Mouse (Mus musculus) left cerebral cortex, postnatal 10 days (tissue): ENCODE data around the gene Zfhx3. TPM values are rescaled to one million over a fixed set of nuclear protein-coding genes. Genes with fewer than 3 reads are reported as not detected.

Experiments used
- DNase-seq, 2 experiments: peaks; one replicate each; pipeline ENCODE4 v3.0.0; 2021 to 2022; ENCODE audit warnings: low spot score in 2 of 2, mixed read lengths in 1 of 2; ENCODE audit errors: extremely low spot score in 1 of 2
- intact Hi-C: fragments of 180-260 bp; cut with DNase I; formaldehyde crosslinking; loops from one replicate; pipeline ENCODE4 v1.15.1; 2025
- total RNA-seq, 2 experiments: library from RNA; stranded (reverse); gene quantifications; 2 replicates each; pipeline ENCODE4 v1.2.3; 2021

Zfhx3 gene
- total RNA-seq, 2 experiments from 2014 or later, result 3.9 to 4.4 TPM

DNA sequence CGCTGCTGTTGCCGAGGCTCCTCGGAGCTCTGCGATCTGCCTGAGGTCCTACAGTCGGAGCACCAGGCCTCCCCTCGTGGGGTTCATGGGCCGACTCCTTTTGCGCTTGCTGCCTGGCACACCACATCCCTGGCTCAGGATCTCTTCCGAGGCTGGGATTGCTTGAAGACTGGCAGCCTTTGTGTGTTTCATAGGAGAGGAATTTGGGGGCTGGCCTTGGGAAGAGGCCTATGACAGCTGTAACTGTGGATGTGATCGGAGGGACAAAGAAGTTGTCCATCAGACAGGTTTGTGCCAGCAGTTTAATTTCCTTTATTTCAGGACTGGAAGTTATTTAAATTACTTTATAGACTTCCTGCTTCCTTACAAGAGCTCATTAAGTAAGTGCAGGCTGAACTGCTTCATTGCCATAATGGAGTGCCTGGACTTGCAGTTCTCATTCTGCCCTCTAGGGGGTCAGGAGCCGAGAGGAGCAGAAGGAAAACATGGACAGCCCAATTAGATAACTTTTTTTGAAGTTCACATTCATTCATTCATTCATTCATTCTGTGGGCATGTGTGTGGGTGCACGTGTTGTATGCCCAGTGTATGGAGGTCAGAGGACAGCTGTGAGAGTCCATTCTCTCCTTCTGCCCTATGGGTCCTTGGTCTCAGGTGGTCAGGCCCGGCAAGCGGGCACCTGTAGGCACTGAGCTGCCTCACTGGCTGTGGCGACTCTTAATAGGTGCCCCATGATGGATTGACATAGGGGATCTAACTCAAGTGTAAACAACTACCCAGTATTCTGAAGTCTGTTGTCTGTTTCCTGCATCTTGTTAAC is 817.3 kb downstream of the Zfhx3 start:
- intact Hi-C loops, result no loop called here
- DNase-seq, result peak in 1 of 2 experiments; percentile 76

DNA sequence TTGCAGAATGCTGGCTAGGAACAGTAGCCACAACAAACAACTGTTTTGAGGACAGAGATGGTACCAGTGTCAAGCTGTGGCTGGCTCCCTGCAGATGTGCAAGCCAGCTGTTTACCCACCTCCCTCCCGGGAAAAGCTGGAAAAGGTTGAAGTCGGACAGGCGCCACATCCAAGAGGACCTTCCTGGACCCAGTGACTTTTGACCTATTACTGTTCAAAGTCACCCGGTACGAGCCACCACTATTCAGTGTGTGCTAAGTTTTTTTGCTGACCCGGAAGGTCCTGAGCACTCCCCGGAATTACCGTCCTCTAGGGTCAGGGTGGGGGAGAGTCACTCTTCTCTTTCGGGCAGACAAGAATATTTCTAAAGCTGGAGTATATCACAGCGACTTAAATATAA is 818.3 kb downstream of the Zfhx3 start:
- DNase-seq, result no peak
- intact Hi-C loops, result no loop called here

DNA sequence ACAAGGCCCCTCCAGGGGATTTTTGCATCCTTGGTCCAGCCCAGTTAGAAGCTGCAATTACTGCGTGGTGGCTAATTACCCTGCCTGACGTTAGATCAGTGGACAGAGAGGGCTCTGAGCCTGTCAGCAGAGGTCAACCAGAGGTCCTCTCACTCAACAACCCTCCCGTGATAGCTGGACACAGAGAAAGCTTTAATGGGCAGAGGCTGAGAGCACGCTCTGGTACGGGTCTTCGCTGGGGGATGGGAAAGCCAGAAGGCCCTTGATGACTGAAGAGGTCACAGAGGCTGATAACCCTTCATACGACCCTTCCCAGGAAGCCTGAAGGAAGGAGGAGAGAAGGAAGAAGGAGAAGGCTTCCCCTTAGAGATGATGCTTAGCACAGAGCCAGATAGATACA is 820.1 kb downstream of the Zfhx3 start:
- intact Hi-C loops, result no loop called here
- no peak for DNase-seq

DNA sequence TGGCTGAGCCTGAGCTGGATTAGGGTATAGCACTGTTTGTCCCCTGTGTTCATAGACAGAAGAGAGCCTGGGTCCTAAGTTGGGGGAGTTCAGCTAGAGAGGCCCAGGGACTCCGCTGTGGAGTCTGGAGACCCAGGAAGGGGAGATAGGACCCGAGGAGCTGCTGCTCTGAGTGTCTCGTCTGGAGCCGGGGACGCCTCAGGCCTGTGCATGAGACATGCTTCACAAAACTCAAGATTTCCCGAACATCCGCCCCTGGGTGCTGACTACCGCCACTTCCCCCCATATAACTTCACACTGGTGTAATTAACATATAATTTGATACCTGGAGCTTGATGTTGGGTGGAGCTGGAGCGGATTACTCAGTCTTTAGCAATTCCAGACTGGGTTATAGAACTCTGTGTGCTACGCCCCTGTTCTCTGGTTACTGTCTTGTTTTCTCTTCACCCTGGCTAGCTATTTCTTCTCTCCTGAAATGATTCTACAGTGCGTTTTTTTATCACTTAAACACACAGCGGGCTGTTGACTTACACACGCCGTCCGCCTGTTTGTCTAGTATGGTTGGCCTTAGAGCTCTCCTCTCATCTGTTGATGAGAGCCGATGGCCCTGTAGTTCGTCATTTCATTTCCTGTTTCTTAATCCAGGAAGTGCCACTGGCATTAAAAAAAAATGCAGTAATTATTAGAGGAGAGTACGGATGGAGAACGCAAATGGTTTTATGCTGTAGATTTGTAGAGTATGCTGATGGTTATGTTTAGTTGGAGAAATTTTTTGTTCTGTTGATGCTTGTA is 822.2 kb downstream of the Zfhx3 start:
- intact Hi-C loops, result no loop called here
- DNase-seq, result no peak

DNA sequence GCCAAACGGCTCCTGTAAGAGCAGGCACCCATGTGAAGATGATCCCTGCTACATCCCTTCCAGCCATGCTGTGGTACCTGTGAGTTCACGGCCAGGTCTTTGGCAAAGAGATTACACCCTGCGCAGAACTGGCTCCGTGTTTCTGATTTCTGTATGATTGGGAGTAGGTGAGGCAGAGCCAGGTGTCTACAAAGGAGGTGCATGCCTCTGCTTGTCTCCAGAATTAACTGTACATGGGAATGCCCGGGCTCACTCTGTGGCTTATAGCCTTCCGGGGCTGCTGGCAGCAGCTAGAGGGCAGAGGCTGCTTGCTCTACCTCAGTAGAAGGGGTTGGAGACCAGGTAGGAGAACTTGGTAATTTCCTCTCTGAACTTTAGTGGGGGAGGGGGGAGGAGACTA is 823.7 kb downstream of the Zfhx3 start:
- no peak for DNase-seq
- intact Hi-C loops, result no loop called here

DNA sequence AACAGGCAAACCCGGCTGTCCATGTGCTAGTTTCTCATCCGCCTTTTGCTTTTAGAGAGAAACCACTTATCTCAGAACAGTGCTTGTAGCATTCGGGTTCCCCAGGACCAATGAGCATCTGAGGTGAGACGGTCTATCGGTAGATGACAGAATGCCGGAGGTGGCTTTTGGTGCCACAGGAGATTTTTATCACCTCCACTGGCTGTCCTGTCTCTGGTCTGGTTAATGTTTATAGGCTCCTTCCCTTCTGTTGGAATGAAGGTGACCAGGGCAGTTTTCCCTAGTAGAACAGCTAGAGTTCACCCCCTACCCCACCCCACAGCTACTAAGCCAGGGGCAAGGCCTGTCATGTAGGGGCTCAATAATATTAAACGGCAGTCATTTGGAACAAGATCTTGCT is 825.6 kb downstream of the Zfhx3 start:
- DNase-seq, result no peak
- intact Hi-C loops, result no loop called here

DNA sequence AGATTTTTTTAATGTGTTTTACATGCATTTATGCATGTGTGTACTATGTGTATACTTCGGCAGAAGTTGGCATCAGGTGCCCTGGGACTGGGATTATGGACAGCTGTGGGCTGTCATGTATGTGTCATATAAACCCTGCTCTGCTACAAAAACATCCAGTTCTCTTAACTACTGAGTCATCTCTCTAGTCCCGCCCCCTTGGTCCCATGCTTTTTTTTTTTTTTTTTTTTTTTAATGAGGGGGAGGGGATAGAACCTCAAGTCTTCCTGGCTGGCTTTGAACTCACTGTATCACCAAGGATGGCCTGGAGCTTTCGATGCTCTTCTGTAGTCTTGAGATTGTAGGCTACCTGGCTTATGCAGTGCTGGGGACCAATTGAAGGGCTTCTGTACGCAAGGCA is 827.9 kb downstream of the Zfhx3 start:
- no peak for DNase-seq
- intact Hi-C loops, result no loop called here

DNA sequence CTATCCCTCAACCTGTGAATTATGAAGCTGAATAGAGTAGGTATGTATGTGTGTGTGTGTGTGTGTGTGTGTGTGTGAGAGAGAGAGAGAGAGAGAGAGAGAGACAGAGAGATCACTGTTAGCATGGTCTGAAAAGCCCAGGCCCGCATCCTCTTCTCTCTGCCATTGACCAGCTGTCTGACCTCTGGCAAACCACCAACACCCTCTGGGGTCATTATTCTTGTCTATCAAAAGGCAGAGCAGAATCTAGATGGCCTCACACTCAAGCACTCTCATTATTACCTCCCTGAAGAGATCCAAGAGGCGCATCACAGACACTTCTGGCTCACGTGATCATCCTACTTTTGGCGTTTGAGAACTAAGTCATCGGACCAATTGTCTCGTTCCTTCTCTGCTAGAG is 831.0 kb downstream of the Zfhx3 start:
- intact Hi-C loops, result no loop called here
- DNase-seq, result no peak

DNA sequence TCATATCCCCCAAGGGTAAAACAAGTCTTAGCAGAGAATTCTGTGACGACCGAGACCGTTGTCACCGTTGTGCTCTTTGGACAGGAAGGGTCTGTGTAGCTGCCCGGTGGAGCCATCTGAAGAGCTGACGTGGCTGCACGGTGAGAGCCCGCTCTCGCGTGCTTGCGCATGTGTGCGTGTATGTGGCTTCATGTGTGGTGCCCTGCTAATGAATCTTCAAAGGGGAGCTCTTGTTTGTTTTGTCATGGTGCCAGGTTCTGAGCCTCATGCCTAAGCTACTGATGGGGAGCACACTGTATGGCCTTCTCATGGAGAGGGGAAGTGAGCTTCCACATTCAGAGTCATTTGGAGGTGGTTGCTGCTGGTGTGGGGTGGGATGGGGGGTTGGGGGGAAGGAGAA is 835.6 kb downstream of the Zfhx3 start:
- intact Hi-C loops, result no loop called here
- no peak for DNase-seq

DNA sequence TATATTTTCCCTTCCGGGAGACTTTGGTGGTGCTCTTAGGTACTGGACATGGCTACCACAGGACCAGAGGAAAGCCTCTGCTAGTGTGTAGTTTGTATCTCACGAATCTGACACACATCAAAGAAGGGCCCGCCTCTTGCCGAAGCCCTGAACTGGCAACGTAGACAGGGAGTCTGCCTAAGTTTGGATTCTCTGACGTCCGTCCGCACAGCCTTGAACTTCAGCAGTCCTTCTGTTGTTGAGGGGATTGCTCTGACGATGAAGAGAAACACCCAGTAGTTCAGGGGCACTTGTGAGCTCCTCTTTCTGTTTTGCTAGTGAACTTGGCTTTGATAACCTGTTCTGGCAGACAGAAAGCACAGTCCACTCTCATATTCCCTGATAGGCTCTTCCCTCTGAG is 836.1 kb downstream of the Zfhx3 start:
- intact Hi-C loops, result no loop called here
- DNase-seq, result no peak

DNA sequence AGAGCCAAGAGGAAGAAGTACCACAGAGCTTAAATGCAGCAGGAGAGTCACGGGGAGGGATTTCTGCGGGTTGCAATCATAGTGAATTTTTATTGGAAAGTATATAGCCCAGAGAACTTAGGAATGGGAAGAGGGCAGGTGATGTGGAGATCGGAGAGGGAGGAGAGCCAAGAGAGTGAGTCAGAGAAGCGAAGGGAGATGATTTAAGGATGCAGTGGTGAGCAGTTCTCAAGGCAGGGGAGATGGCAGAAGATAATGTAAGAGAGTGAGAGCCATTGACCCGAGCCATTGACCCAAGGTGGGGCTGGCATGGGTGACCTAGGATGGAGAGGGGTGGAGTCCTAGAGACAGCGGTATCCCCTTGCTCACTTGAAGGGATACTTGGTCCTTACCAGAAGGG is 838.3 kb downstream of the Zfhx3 start:
- intact Hi-C loops, result no loop called here
- DNase-seq, result no peak

DNA sequence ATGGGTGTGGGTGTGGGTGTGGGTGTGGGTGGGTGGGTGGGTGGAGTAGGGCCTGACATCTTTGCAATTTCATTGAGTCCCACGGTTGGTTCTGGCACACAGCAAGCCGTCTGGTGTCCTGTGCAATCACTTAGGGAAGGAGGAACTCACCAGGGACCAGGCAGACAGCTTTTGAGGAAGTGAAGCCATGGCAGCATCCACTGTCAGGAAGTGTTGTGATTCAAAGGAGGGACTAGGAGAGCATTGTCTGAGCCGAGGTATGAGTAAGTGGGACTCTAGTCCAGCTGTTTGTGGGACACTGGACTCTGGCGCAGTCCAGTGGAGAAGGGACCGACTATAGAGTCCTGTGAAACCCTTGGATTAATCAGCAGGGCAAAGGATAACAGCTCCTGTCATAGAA is 838.7 kb downstream of the Zfhx3 start:
- DNase-seq, result no peak
- intact Hi-C loops, result no loop called here

DNA sequence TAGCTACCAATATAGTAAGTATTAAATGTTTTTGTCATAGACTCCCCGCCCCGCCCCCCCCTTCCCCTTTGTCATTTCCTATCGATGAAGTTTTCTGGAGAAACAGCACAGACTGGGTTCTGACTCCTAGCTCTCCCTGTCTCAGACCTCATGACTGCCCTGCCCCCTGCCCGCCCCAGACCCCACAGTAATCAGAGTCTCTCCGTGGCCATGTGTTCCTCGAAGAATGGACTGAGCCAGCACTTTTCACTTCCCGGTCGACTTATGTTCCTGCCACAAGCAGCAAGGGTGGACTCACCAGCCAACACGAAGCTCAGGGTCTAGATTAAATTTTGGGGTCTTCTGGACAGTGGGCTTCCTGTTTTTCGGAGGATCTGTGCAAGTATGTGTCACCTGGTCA is 840.7 kb downstream of the Zfhx3 start:
- DNase-seq, result no peak
- intact Hi-C loops, result no loop called here

DNA sequence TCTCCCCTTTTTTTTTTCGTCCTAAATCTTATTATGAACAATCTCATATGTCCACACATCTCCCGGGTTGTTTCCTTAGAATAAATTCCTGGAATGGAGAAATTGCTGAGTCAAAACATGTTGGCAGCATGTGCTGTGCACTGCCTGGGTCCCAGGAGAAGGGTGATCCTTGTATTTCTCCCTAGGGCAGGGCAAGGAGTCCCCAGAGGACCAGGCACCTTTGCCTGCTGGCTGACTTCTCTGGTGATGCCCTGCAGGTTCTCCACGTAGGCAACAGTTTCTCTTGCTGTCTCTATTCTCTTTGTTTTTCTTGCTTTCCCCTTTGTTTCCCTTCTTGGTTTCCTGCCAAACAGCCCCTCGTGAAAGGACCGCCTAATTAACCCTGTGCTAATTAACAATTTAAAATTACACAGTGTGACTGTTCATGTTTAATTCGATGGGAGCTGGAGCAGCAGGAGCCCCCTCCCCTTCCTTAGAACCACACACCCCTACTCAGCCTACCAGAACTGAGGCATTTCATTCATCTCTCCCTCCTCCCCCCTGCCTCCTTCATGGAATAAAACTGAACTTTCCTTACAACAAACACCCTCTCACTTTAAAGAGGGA is 845.8 kb downstream of the Zfhx3 start:
- DNase-seq, result no peak
- intact Hi-C loops, result no loop called here

DNA sequence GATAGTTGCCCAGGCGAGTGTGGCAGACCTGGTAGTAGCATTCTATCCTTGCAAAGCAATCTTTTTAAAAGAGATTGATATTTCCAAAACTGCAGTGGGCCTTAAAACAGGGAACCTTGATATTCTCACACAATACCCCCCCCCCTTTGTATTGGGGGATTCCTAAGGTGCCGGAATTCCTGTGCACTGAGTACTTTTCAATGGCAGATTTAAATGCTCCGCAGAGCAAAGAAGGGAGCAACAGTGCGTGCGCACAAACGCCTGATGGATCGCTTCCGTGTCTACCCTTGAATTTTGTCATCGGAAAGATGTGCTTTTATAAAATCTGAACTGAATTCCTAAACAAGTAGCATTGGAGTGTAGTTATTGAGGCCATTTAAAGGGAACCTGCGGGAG is 846.3 kb downstream of the Zfhx3 start:
- DNase-seq, result no peak
- intact Hi-C loops, result no loop called here

DNA sequence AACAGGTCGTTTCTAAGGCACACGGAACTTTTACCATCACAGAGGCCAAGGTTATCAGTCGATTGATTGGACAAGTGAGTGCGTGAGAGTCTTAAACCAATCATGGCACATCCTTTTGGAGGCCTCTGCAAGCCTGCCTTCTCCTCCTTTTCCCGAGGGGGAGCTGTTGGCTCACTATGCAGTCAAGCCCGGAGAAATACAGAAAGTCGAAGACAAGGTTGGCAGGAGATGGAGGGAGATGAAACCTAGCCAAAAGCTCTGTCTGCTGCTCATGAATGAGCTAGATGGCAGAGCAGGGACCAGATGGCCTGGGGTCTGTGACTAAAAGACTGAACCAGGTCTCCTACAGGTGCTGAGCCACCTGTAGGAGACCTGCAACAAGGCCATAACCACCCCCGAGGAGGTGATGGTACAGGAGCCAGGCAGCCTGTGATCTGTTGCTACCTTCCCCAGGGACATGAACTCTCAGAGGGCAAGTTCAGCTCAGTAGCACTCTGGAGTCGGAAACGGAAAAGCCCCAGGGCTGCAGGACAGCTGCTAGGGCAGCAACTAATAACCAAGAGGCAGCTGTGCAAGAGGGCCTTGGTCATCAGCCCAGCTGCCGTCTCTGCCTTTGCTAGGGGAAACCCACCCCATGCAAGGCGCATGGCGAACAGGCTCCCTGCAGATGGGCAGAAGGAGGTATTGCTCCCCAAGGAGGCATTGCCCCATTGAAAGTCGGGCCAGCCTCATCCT is 848.3 kb downstream of the Zfhx3 start:
- intact Hi-C loops, result loop anchor here (5.0 to 10.0 kb wide), 3 partner anchors 122 to 624 kb away; no protein-coding TSS in a partner anchor

DNA sequence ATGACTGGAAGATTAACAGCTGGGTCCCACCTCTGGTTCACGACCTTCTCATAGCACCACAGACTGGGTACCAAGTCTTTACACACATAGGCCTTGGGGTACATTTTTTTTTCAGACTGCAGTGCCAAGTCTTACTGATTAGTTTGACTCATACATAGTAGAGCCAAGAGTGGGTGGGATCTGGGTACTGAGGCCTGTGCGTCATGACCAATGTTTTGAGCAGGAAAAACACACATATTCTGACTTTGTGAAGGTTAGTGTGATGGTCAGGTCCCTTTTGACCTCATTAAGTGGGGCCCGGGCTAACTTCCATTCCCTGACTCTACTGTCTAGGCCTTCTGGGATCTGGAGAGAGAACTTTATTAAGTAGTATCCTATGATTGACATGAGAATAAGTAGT is 853.6 kb downstream of the Zfhx3 start:
- intact Hi-C loops, result loop anchor here (10.0 kb wide), 2 partner anchors 389 to 619 kb away; no protein-coding TSS in a partner anchor

More for the DNA sequence above, 848.3 kb downstream of the Zfhx3 start:
- peak; percentile 76 to 81 for DNase-seq

DNA sequence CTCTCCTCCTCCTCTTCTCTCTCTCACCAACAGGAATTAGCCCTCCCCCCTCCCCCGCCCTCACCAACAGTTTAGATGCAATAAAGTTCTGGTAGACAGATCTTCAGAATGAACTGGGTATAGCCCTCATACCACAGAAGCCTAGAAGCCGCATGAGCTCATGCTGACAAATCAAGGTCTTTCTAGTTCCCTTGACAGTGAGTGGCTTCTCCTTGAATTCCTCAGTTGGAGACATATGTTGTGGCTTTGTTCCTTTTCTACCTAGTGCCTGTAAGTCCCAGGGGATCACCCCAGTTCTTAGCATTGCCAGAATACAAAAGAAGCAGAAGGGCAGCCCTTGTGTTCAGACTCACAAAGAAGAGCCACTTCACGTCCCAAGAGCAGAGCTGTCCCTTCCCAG is 854.4 kb downstream of the Zfhx3 start:
- DNase-seq, result no peak
- intact Hi-C loops, result loop anchor here (10.0 kb wide), 2 partner anchors 388 to 618 kb away; no protein-coding TSS in a partner anchor

More for the DNA sequence above, 853.6 kb downstream of the Zfhx3 start:
- DNase-seq, result no peak

DNA sequence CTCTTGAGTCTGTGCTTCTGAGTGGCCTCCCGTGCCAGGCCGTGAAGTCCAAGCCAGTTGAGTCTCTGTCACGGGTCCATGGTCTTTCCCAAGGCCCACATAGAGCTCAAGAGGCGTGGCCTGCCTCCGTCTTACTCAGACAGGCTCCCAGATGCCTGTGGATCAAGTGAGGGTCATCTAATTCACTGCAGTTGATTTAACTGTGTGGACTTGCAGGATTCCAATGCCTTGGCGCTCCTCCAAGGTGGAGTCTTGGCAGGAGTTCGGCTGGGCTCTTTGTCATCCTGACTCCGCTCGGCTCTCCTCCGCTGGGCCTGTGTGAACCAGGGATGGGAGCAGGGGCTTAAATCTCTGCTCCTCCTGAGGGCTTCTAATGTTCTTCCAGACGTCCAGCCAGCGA is 855.6 kb downstream of the Zfhx3 start:
- peak; percentile 32 to 86 for DNase-seq
- intact Hi-C loops, result loop anchor here (10.0 kb wide), 2 partner anchors 387 to 617 kb away; no protein-coding TSS in a partner anchor
